Mouse (Mus musculus) heart, adult 2 months (tissue): ENCODE measurements at regions not wholly inside any gene's neighbourhood (a gene's known extent, or its start where the extent isn't known, plus 50 kb on each side); places are given as distances from the start of the nearest gene placed in this dataset.

Experiments used
- DNase-seq, 2 experiments: peaks; one replicate each; pipeline ENCODE4 v3.0.0; 2021
- H3K27ac ChIP-seq: fragments of 200-600 bp; 2 replicates; pipeline ENCODE4 v1.8.1; 2022
- H3K27me3 ChIP-seq: fragments of 200-500 bp; 2 replicates; pipeline ENCODE4 v1.6.1; 2012; ENCODE audit warnings: mild to moderate bottlenecking, low read length, inconsistent platforms, mixed read lengths; ENCODE audit not compliant: control insufficient read depth, insufficient read depth
- H3K36me3 ChIP-seq: fragments of 200-500 bp; 2 replicates; pipeline ENCODE4 v1.6.1; 2012; ENCODE audit warnings: low read length, inconsistent platforms; ENCODE audit not compliant: control insufficient read depth, insufficient read depth
- H3K4me1 ChIP-seq: fragments of 200-500 bp; 2 replicates; pipeline ENCODE4 v1.6.1; 2011; ENCODE audit warnings: low read length; ENCODE audit not compliant: control insufficient read depth, insufficient read depth
- H3K4me3 ChIP-seq: fragments of 200-600 bp; 2 replicates; pipeline ENCODE4 v1.8.1; 2022
- H3K79me2 ChIP-seq: fragments of 200-500 bp; replicated peaks from 2 replicates; pipeline ENCODE4 v1.6.1; 2012; ENCODE audit warnings: mild to moderate bottlenecking, inconsistent platforms, low read length, moderate library complexity, mixed read lengths; ENCODE audit not compliant: control insufficient read depth, insufficient read depth
- H3K9ac ChIP-seq: fragments of 200-500 bp; 2 replicates; pipeline ENCODE4 v1.6.1; 2012; ENCODE audit warnings: low read depth, mild to moderate bottlenecking, control low read depth, inconsistent platforms, low read length, mixed read lengths
- CTCF ChIP-seq: fragments of 200-600 bp; IDR thresholded peaks from 2 replicates; pipeline ENCODE4 v1.8.1; 2022; ENCODE audit warnings: antibody characterized with exemption, mild to moderate bottlenecking, moderate library complexity
- EP300 ChIP-seq: fragments of 200-500 bp; IDR thresholded peaks from 2 replicates; pipeline ENCODE4 v1.6.1; 2011; ENCODE audit warnings: low read depth, low read length, control low read depth; ENCODE audit not compliant: insufficient read depth
- POLR2A ChIP-seq: fragments of 200-500 bp; IDR thresholded peaks from 2 replicates; pipeline ENCODE4 v1.6.1; 2011; ENCODE audit warnings: mild to moderate bottlenecking, low read depth, low read length, control low read depth; ENCODE audit not compliant: insufficient read depth
- WGBS: fragments of 180-500 bp; shearing (Covaris S2); methylation state at CpG from one replicate; pipeline ENCODE4 v1.1.7; 2018; 5-methylcytosine and 5-hydroxymethylcytosine counted together
- intact Hi-C: fragments of 180-260 bp; cut with DNase I; formaldehyde crosslinking; loops from one replicate; pipeline ENCODE4 v1.15.1; 2025

DNA sequence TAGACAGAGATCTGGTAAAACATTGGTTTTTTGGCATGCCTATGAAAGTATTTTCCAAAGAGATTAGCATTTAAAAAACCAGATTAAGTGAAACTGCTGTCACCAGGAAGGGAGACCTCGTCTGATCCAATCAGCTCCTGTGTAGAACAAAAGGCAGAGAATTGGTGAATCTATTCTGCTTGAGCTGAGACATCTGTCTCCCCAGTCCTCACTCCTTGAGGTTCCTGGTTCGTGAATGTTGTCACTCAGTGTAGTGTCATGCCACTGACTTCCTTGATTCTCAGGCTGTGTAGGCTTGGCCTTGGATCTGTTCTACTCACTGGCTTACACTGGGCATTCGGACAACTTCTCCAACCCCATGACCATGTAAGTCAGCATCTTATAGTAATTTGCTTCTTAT is 105.9 kb upstream of the Cxxc4 start:
- H3K4me3 ChIP-seq = no peak overlapping the region
- TF ChIP-seq POLR2A (no peak), EP300 (no peak), CTCF (no peak)
- no peaks in the 10 kb centered on the region for H3K27me3 ChIP-seq
- intact Hi-C loops = no loop called here
- no peak overlapping the region for H3K27ac ChIP-seq
- no peaks in the 10 kb centered on the region for H3K4me1 ChIP-seq
- H3K9ac ChIP-seq = no peak overlapping the region
- no peaks in the 10 kb centered on the region for H3K79me2 ChIP-seq
- 52% methylated on average over 3 of the region's 3 CpGs for WGBS
- DNase-seq = no peak
- no peaks in the 10 kb centered on the region for H3K36me3 ChIP-seq

DNA sequence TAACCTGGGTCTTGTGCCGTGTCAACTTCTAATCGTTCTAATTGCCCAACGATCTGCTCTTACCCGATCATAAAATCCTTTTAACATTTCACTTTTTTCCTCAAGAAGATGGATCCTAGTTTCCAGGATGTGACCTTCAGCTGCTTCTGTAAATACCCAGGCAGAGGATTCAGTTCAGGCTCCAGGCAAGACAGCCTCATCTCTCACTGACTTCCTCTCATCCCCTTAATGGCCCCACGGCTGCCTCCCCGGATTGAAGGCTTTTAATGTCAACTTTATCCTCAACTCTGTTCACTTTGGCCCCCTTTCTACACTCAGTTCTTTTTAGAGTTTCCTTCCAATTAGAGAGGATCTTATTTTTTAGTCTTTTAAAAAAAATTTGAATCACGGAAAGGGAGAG is 91.0 kb upstream of the Cxxc4 start:
- peak overlapping the region; percentile 12; the same call in 1 of the 2 replicates for H3K27ac ChIP-seq
- no peaks in the 10 kb centered on the region for H3K79me2 ChIP-seq
- DNase-seq = no peak
- 37% methylated on average over 7 of the region's 7 CpGs for WGBS
- no peak overlapping the region for H3K9ac ChIP-seq
- no peak for TF ChIP-seq POLR2A
- TF ChIP-seq CTCF = no peak
- TF ChIP-seq EP300 = no peak
- intact Hi-C loops = no loop called here
- no peaks in the 10 kb centered on the region for H3K27me3 ChIP-seq
- peak overlapping the region; percentile 15 for H3K4me3 ChIP-seq
- H3K36me3 ChIP-seq = no peaks in the 10 kb centered on the region
- no peaks in the 10 kb centered on the region for H3K4me1 ChIP-seq

GRCm38 (mm10) chr3:134145935-134146334 is 90.3 kb upstream of the Cxxc4 start:
- intact Hi-C loops = no loop called here
- no peak overlapping the region for H3K27ac ChIP-seq
- DNase-seq = no peak

GRCm38 (mm10) chr3:134146373-134147224 is 89.7 kb upstream of the Cxxc4 start:
- no peaks in the 10 kb centered on the region for H3K79me2 ChIP-seq
- TF ChIP-seq POLR2A (no peak), CTCF (no peak), EP300 (no peak)
- no peak overlapping the region for H3K9ac ChIP-seq
- no peaks in the 10 kb centered on the region for H3K4me1 ChIP-seq
- H3K4me3 ChIP-seq = no peak overlapping the region
- H3K36me3 ChIP-seq = no peaks in the 10 kb centered on the region
- 16% methylated on average over 14 of the region's 14 CpGs for WGBS
- peak; percentile 15 to 17 for DNase-seq
- no peak overlapping the region for H3K27ac ChIP-seq
- intact Hi-C loops = no loop called here
- H3K27me3 ChIP-seq = no peaks in the 10 kb centered on the region

More at GRCm38 (mm10) chr3:134145935-134146334, 90.3 kb upstream of the Cxxc4 start:
- 93% methylated on average over 3 of the region's 3 CpGs for WGBS
- no peak overlapping the region for H3K9ac ChIP-seq
- no peak overlapping the region for H3K4me3 ChIP-seq
- H3K79me2 ChIP-seq = no peaks in the 10 kb centered on the region
- TF ChIP-seq POLR2A = no peak
- no peak for TF ChIP-seq EP300
- TF ChIP-seq CTCF = no peak
- H3K27me3 ChIP-seq = no peaks in the 10 kb centered on the region
- no peaks in the 10 kb centered on the region for H3K4me1 ChIP-seq
- H3K36me3 ChIP-seq = no peaks in the 10 kb centered on the region

GRCm38 (mm10) chr3:134162288-134162687 is 74.0 kb upstream of the Cxxc4 start:
- no peak for TF ChIP-seq POLR2A
- TF ChIP-seq CTCF = no peak
- no peak for TF ChIP-seq EP300
- intact Hi-C loops = no loop called here
- H3K27me3 ChIP-seq = no peaks in the 10 kb centered on the region
- no peaks in the 10 kb centered on the region for H3K4me1 ChIP-seq
- no peaks in the 10 kb centered on the region for H3K36me3 ChIP-seq
- no peak overlapping the region for H3K4me3 ChIP-seq
- no peaks in the 10 kb centered on the region for H3K79me2 ChIP-seq
- no peak overlapping the region for H3K9ac ChIP-seq
- no peak for DNase-seq
- 75% methylated on average over 5 of the region's 5 CpGs for WGBS
- H3K27ac ChIP-seq = no peak overlapping the region

DNA sequence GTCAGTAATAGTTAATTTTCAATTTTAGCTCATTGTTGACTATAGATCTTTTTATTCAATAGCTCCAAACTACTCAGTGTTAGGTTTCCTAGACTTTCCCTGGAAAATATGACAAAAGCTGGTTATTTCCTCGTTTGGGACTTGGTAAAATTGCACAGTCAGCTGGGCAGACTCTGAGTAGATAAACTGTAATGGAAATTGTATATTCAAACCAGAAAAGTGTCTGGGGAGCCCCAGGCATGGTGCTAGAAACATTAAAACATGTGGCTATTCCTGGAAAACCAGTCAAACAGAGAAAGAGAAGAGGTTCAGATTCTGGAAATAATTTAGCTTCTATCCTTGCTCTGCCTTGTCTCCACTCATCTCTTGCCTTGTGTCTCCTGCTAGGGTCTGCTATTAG is 66.4 kb upstream of the Cxxc4 start:
- 25% methylated on average over 1 of the region's 1 CpGs for WGBS
- intact Hi-C loops = no loop called here

More for the DNA sequence above, 66.4 kb upstream of the Cxxc4 start:
- H3K79me2 ChIP-seq = no peaks in the 10 kb centered on the region
- no peak overlapping the region for H3K27ac ChIP-seq
- no peaks in the 10 kb centered on the region for H3K4me1 ChIP-seq
- no peak for TF ChIP-seq CTCF
- TF ChIP-seq POLR2A = no peak
- TF ChIP-seq EP300 = no peak
- no peak overlapping the region for H3K9ac ChIP-seq
- no peak for DNase-seq
- no peaks in the 10 kb centered on the region for H3K27me3 ChIP-seq
- H3K36me3 ChIP-seq = no peaks in the 10 kb centered on the region
- no peak overlapping the region for H3K4me3 ChIP-seq
